Mouse (Mus musculus) intestine, embryonic 14.5 days (tissue): ENCODE measurements around the gene Rfx5. TPM values are rescaled to one million over a fixed set of nuclear protein-coding genes. Genes with fewer than 3 reads are reported as not detected.

Experiments
- ATAC-seq: fragments of 200-750 bp; cut with Nextera tagmentation; replicated peaks from 2 replicates; pipeline ENCODE4 v1.8.0; 2017; ENCODE audit warnings: low read depth, moderate number of reproducible peaks, moderate TSS enrichment, moderate library complexity; ENCODE audit not compliant: low FRiP score, low TSS enrichment
- DNase-seq: peaks from one replicate; pipeline ENCODE4 v3.0.0-alpha.2; 2018; ENCODE audit warnings: low spot score
- H3K27ac ChIP-seq: fragments of 300-500 bp; sonication (generic); 2 replicates; pipeline ENCODE4 v1.5.1; 2014; ENCODE audit warnings: low read depth, mild to moderate bottlenecking, control low read depth
- H3K27me3 ChIP-seq: fragments of 300-500 bp; sonication (generic); replicated peaks from 2 replicates; pipeline ENCODE4 v1.6.1; 2014; ENCODE audit warnings: low read length, control low read depth; ENCODE audit not compliant: control insufficient read depth, insufficient read depth
- H3K36me3 ChIP-seq: fragments of 300-500 bp; sonication (generic); 2 replicates; pipeline ENCODE4 v1.6.1; 2014; ENCODE audit warnings: low read length, control low read depth; ENCODE audit not compliant: control insufficient read depth, insufficient read depth
- H3K4me1 ChIP-seq: fragments of 300-500 bp; sonication (generic); replicated peaks from 2 replicates; pipeline ENCODE4 v1.6.1; 2014; ENCODE audit warnings: low read length, control low read depth, mixed read lengths; ENCODE audit not compliant: control insufficient read depth, insufficient read depth
- H3K4me2 ChIP-seq: fragments of 300-500 bp; sonication (generic); 2 replicates; pipeline ENCODE4 v1.6.1; 2014; ENCODE audit warnings: low read length
- H3K4me3 ChIP-seq: fragments of 300-500 bp; sonication (generic); 2 replicates; pipeline ENCODE4 v1.5.1; 2014; ENCODE audit warnings: low read depth, low read length, control low read depth, mixed read lengths
- H3K9ac ChIP-seq: fragments of 300-500 bp; sonication (generic); 2 replicates; pipeline ENCODE4 v1.6.1; 2014; ENCODE audit warnings: mild to moderate bottlenecking, low read length
- H3K9me3 ChIP-seq: fragments of 300-500 bp; sonication (generic); 2 replicates; pipeline ENCODE4 v1.6.1; 2016; ENCODE audit warnings: low read length, control low read depth; ENCODE audit not compliant: control insufficient read depth
- WGBS: fragments of 180-500 bp; shearing (Covaris S2); extraction: QIAGEN DNeasy Blood & Tissue Kit; methylation state at CpG from one replicate; pipeline ENCODE4 v1.1.7; 2014; 5-methylcytosine and 5-hydroxymethylcytosine counted together
- polyA plus RNA-seq: library from polyadenylated mRNA; unstranded; fragments of >200 nt; fragmentation: Nextera tagmentation; extraction: Ambion mirVana; gene quantifications from 2 replicates; pipeline ENCODE4 v1.2.1, GENCODE M21; 2014

The Rfx5 gene
- polyA plus RNA-seq, 1 experiment from 2014 or later, result 10.1 TPM

DNA sequence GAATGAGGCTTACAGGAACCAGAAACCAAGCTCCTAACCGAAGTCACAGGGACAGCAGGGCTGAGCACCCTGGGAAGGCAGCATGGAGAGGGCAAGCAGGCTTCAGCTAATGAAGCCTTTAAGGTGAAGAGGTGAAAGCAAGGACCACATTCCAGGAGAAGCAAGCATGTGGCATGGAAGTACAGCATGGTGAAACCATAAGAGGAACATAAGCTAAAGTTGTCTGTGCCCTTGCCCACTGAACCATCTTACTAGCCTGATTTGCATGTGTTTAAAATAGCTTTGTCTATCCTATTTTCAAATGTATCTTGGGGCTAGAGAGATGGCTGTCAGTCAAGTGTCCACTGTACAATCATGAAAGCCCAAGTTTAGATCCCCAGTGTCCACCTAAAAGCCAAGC, 12.0 kb downstream of the Rfx5 start:
- Histone ChIP-seq H3K4me1 (no peaks in the 10 kb centered on the region), H3K27me3 (no peaks in the 10 kb centered on the region), H3K4me3 (no peak overlapping the region), H3K4me2 (no peak overlapping the region), H3K27ac (no peak overlapping the region), H3K9ac (no peak overlapping the region), H3K36me3 (no peaks in the 10 kb centered on the region), H3K9me3 (no peaks in the 10 kb centered on the region)
- 54% methylated on average over 1 of the region's 1 CpGs for WGBS
- DNase-seq (no peak), ATAC-seq (no peak)

DNA sequence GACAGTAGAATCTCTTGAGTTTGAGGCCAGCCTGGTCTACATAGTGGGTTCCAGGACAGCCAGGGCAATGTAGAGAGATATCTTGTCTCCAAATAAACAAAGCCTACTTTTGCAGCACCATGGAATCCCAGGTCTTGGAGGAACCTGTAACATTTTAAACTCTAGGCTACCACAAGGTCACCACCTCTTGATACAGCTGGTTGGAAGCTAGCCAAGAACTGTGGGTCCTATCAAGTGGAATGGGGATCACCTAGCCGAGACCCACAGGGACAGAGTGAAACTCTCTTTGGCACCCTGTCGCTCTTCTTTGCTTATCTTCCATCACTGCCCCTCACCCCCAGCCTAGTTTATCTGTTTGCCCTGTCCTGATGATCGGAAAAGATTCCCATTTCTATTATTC, 18.7 kb downstream of the Rfx5 start:
- Histone ChIP-seq H3K4me2 (no peak overlapping the region), H3K9me3 (no peaks in the 10 kb centered on the region), H3K9ac (no peak overlapping the region), H3K27me3 (no peaks in the 10 kb centered on the region), H3K4me1 (peaks cover 16% of the 10 kb centered on the region), H3K36me3 (peaks cover 5% of the 10 kb centered on the region; the same call in 1 of the 2 replicates), H3K27ac (no peak overlapping the region), H3K4me3 (no peak overlapping the region)
- 72% methylated on average over 3 of the region's 3 CpGs for WGBS
- no peak for DNase-seq
- no peak for ATAC-seq

DNA sequence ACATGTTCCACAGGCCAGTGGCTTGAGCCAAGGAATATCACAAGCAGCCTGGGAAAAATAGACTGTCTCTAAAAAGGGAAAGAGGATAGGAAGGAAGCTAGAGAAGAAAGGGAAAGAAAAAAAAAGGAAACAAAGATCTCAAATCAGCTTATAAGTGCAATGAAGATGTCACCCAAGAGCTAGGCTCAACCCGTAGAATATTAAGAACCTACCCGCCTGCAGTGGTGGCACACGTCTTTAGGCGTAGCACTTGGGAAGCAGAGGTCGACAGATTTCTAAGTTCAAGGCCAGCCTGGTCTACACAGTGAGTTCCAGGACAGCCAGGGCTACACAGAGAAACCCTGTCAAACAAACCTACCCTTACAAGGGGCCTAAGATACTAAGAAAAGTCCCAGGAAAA, 19.7 kb downstream of the Rfx5 start:
- H3K4me2 ChIP-seq, result peak overlapping the region; percentile 79
- no peaks in the 10 kb centered on the region for H3K27me3 ChIP-seq
- DNase-seq (no peak), ATAC-seq (no peak)
- H3K4me1 ChIP-seq, result peaks cover 16% of the 10 kb centered on the region
- peaks cover 11% of the 10 kb centered on the region; the same call in 1 of the 2 replicates for H3K36me3 ChIP-seq
- H3K9ac ChIP-seq, result no peak overlapping the region; the same call in 1 of the 2 replicates
- H3K9me3 ChIP-seq, result no peaks in the 10 kb centered on the region
- 83% methylated on average over 5 of the region's 5 CpGs for WGBS
- H3K4me3 ChIP-seq, result peak overlapping the region; percentile 70; the same call in 1 of the 2 replicates
- H3K27ac ChIP-seq, result no peak overlapping the region

DNA sequence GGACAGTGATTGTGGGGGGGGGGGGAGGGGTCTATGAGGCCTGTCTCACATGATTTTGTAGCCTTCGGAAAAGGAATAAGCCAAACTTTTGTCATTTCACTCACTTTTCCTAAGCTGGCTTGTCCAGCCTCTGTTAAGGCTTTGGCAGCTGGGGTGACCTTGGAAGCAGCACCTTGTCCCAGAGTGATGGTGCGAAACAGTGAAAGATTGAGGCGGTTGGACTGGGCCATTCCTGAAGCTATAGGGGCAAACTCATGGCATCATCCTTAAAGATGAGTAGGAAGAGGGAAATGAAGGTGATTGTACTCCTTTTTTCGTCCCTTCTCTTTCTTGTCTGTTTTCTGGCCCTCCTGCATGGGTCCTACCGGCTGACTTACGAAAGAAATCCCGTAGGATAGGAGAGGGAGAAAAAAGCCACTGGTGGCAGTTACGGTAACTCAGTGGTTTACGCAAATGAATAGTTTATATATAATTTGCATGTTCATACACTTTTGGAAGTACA, 20.2 kb downstream of the Rfx5 start:
- peak; percentile 4; the same call in 1 of the 2 replicates for ATAC-seq
- 18% methylated on average over 9 of the region's 9 CpGs for WGBS
- Histone ChIP-seq H3K4me1 (peaks cover 16% of the 10 kb centered on the region), H3K4me3 (peak overlapping the region; percentile 70), H3K27ac (peak overlapping the region; percentile 97; the same call in 1 of the 2 replicates), H3K9me3 (no peaks in the 10 kb centered on the region), H3K36me3 (peaks cover 11% of the 10 kb centered on the region; the same call in 1 of the 2 replicates), H3K27me3 (no peaks in the 10 kb centered on the region), H3K9ac (peak overlapping the region; percentile 88), H3K4me2 (peak overlapping the region; percentile 79)
- DNase-seq, result no peak

DNA sequence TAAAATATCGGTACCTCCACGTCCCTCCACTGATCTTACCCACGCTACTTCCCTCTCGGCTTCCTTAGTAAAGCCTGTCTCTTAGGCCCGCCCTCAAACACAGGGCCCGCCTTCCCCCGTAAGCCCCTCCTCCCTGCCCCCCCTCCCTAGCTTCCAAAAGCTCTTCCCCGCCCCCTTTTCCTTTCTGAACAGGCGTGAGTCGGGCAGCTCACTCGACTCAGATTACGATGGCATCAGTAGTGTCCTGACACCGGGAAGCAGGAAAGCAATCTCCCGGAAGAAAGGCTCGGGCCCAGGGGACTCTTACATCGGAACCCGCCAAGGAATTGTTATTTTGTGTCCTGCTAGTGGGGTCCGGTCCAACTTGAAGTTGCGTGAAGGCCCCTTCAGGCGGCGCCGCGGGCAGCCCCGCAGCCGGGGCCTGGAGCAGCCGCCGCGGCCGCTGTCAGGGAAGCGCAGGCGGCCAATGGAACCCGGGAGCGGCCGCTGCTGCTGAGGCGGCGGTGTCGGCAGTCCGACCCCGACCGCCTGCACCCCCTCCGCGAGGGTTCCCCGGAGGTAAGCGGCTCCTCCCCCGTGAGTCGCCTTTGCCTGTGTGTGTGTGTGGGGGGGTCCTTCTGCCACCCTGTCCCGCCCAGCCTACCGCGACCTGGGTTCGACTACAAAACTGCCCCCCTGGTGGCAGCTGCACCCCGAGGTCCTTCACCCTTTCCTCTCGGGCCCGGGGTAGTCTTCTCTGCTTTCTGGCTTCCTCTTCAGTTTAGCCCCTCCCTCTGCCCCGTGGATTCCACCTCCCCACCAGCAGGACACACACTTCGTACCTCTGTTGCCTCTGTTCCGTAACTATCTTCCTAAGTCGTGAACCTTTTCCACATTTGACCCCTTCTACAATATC, 20.9 kb downstream of the Rfx5 start, which contains the start of gene Pi4kb:
Pi4kb (plus strand) TSS at position 204 of the 895 bp plus-strand sequence.
- DNase-seq (peak; percentile 100), ATAC-seq (peak; percentile 94)
- H3K4me1 ChIP-seq, result peaks cover 16% of the 10 kb centered on the region
- peaks cover 11% of the 10 kb centered on the region; the same call in 1 of the 2 replicates for H3K36me3 ChIP-seq
- H3K9ac ChIP-seq, result peak within 1 kb of the TSS; percentile 88
- peak within 1 kb of the TSS; percentile 97 for H3K27ac ChIP-seq
- WGBS, result under 1% methylated on average over 57 of the region's 57 CpGs
- peak within 1 kb of the TSS; percentile 79 for H3K4me2 ChIP-seq
- peak within 1 kb of the TSS; percentile 70 for H3K4me3 ChIP-seq
- H3K27me3 ChIP-seq, result no peaks in the 10 kb centered on the region
- no peaks in the 10 kb centered on the region for H3K9me3 ChIP-seq

DNA sequence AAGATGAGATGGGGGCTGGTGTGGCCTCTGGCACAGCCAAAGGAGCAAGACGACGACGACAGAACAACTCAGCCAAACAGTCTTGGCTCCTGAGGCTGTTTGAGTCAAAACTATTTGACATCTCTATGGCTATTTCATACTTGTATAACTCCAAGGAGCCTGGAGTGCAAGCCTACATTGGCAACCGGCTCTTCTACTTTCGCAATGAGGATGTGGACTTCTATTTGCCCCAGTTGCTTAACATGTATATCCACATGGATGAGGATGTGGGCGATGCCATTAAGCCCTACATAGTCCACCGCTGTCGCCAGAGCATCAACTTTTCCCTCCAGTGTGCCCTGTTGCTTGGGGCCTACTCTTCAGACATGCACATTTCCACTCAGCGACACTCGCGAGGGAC, 30.4 kb downstream of the Rfx5 start:
- H3K36me3 ChIP-seq, result peaks cover 46% of the 10 kb centered on the region
- no peak overlapping the region for H3K9ac ChIP-seq
- WGBS, result 91% methylated on average over 11 of the region's 11 CpGs
- no peak for DNase-seq
- H3K27ac ChIP-seq, result no peak overlapping the region
- peaks cover 17% of the 10 kb centered on the region for H3K4me1 ChIP-seq
- no peak overlapping the region for H3K4me2 ChIP-seq
- H3K4me3 ChIP-seq, result no peak overlapping the region
- no peaks in the 10 kb centered on the region for H3K27me3 ChIP-seq
- ATAC-seq, result no peak
- no peaks in the 10 kb centered on the region for H3K9me3 ChIP-seq

DNA sequence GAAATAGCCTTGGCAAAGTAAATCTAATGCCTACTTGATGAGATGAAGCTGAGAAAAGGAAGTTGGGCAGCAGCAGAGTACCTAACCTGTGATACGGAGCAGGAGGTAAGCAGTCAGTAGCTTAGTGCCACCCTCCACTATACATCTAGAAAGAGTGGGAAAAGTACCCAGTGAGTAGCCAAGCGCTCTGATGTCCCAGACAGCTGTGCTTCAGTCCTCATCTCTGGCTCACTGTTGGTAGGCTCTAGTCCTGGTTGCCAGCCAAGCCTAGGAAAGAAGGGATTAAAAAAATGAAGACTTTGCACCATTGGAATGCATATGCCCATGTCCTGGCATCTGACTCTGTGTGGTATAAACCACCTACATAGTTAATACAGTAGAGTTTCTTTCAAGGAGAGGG, 31.6 kb downstream of the Rfx5 start:
- 97% methylated on average over 2 of the region's 2 CpGs for WGBS
- Histone ChIP-seq H3K4me3 (no peak overlapping the region), H3K27ac (no peak overlapping the region), H3K4me1 (peaks cover 23% of the 10 kb centered on the region), H3K9me3 (no peaks in the 10 kb centered on the region), H3K9ac (no peak overlapping the region), H3K27me3 (no peaks in the 10 kb centered on the region), H3K4me2 (no peak overlapping the region), H3K36me3 (peaks cover 46% of the 10 kb centered on the region)
- ATAC-seq (no peak), DNase-seq (no peak)

DNA sequence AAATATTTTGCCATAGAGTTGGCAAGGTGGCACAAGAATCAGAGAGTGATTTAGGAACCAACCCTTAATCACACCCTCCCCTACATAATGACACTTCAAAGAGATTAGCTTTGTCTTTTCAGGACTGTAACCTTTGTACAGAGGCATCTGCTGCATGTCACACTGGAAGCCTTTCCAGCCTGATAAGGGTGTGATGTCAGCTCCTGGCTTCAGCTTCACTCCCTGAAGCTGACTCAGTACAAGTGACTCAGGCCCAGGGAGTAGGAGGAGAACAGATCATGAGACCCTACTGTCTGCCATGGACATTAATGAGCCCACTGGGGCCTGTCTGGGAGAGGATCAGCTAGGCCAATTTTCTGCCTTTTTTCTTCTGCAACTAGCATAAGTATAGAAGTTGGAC, 33.7 kb downstream of the Rfx5 start:
- H3K4me3 ChIP-seq, result no peak overlapping the region
- H3K4me2 ChIP-seq, result no peak overlapping the region
- H3K9me3 ChIP-seq, result no peaks in the 10 kb centered on the region
- no peaks in the 10 kb centered on the region for H3K27me3 ChIP-seq
- H3K9ac ChIP-seq, result no peak overlapping the region
- DNase-seq (no peak), ATAC-seq (0 out of 2 replicates have a peak, but pooled peaks have one; percentile 41)
- H3K4me1 ChIP-seq, result peaks cover 23% of the 10 kb centered on the region
- no peak overlapping the region for H3K27ac ChIP-seq
- H3K36me3 ChIP-seq, result peaks cover 40% of the 10 kb centered on the region
